Mouse (Mus musculus) thymus, adult 2 months (tissue): ENCODE data around the gene Tpm1. TPM values are rescaled to one million over a fixed set of nuclear protein-coding genes. Genes with fewer than 3 reads are reported as not detected.

ENCODE experiments used
- DNase-seq: peaks from one replicate; pipeline ENCODE4 v3.0.0; 2021
- H3K27ac ChIP-seq: fragments of 200-500 bp; 2 replicates; pipeline ENCODE4 v1.5.1; 2012; ENCODE audit warnings: low read length, control low read depth; ENCODE audit not compliant: control insufficient read depth, insufficient read depth
- H3K27me3 ChIP-seq: fragments of 200-500 bp; 2 replicates; pipeline ENCODE4 v1.6.1; 2012; ENCODE audit warnings: mild to moderate bottlenecking, low read length, moderate library complexity, mixed read lengths; ENCODE audit not compliant: control insufficient read depth, insufficient read depth
- H3K36me3 ChIP-seq: fragments of 200-500 bp; 2 replicates; pipeline ENCODE4 v1.6.1; 2012; ENCODE audit warnings: mild to moderate bottlenecking, low read length, moderate library complexity; ENCODE audit not compliant: control insufficient read depth, insufficient read depth
- H3K4me1 ChIP-seq: fragments of 200-500 bp; replicated peaks from 2 replicates; pipeline ENCODE4 v1.6.1; 2012; ENCODE audit warnings: low read length; ENCODE audit not compliant: control insufficient read depth, insufficient read depth
- H3K4me3 ChIP-seq: fragments of 200-500 bp; 2 replicates; pipeline ENCODE4 v1.5.1; 2012; ENCODE audit warnings: mild to moderate bottlenecking, low read length, control low read depth, moderate library complexity; ENCODE audit not compliant: control insufficient read depth, insufficient read depth
- CTCF ChIP-seq: fragments of 200-500 bp; IDR thresholded peaks from 2 replicates; pipeline ENCODE4 v1.5.1; 2012; ENCODE audit warnings: mild to moderate bottlenecking, control low read depth, low read length, moderate library complexity, borderline replicate concordance; ENCODE audit not compliant: control insufficient read depth, poor library complexity, insufficient read depth; ENCODE audit errors: extremely low read depth
- POLR2A ChIP-seq: fragments of 200-500 bp; IDR thresholded peaks from 2 replicates; pipeline ENCODE4 v1.6.1; 2012; ENCODE audit warnings: mild to moderate bottlenecking, low read length, control low read depth, moderate library complexity; ENCODE audit not compliant: control insufficient read depth, poor library complexity, insufficient read depth; ENCODE audit errors: extremely low read depth
- WGBS: fragments of 180-500 bp; shearing (Covaris S2); methylation state at CpG from one replicate; pipeline ENCODE4 v1.1.7; 2018; 5-methylcytosine and 5-hydroxymethylcytosine counted together
- polyA plus RNA-seq: library from polyadenylated mRNA; depleted of rRNA; stranded (reverse); fragments of >200 nt; gene quantifications from 2 replicates; pipeline ENCODE4 v1.2.3, GENCODE M21; 2012; rRNA removed

The Tpm1 gene
- polyA plus RNA-seq, 1 experiment: 237 TPM

DNA sequence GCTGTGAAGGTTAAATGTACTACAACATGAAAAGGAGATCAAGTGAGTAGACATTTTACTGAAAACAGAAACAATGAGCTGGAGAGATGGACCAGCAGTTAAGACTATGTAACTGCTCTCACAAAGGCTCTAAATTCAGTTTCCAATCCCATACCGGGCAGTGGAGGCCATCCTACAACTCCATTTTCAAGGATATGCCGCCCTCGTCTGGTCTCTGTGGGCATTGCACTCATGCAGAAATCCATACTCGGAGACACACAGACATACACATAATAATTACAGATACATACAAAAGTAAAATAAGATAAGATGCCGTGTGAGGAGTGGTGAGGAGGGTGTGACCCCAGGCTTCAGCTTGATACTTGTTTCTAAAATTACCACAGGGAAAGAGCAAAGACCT, 68.7 kb downstream of the Tpm1 start:
- Histone ChIP-seq H3K4me1 (peaks cover 4% of the 10 kb centered on the region; the same call in 1 of the 2 replicates), H3K4me3 (no peak overlapping the region), H3K36me3 (no peaks in the 10 kb centered on the region), H3K27me3 (no peaks in the 10 kb centered on the region), H3K27ac (no peak overlapping the region)
- peak; percentile 71 for DNase-seq
- WGBS: 13% methylated on average over 5 of the region's 5 CpGs
- TF ChIP-seq CTCF (no peak), POLR2A (no peak)

DNA sequence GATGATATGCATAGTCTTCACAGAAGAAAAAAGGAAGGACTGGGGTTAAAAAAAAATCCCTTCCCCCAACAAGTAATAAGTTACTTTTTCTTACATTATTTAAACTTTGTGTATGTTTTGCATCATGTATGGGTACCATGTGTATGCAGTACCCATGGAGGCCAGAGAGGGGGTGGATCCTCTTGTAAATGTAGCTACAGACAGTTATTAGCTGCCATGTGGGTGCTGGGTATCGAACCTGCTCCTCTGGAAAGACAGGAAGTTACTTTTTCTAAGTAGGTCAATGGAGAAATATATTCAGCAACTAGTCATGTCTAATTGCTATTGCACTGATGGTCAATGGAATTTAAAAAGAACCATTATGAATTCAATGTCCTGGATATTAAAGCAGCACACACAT, 70.7 kb downstream of the Tpm1 start:
- no peak overlapping the region for H3K4me3 ChIP-seq
- TF ChIP-seq CTCF (no peak), POLR2A (no peak)
- no peaks in the 10 kb centered on the region for H3K4me1 ChIP-seq
- no peaks in the 10 kb centered on the region for H3K27me3 ChIP-seq
- no peaks in the 10 kb centered on the region for H3K36me3 ChIP-seq
- 54% methylated on average over 1 of the region's 1 CpGs for WGBS
- no peak for DNase-seq
- no peak overlapping the region for H3K27ac ChIP-seq

DNA sequence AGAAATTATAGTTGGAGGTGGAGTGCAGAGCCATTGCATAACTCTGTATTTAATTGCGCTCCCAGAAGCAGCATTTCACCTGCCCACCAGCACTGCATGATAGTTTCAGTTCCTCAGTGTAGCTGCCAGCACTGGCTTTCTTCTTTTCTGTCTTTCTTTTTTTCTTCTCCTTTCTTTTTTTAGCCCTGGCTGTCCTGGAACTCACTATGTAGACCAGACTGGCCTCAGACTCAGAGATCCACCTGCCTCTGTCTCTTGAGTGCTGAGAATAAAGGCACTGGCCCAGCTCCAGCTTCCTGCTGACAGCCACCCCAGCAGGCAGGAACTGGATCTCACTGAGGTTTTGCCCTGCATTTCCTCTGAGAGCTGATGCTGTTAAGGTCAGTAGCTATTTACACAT, 71.2 kb downstream of the Tpm1 start:
- 58% methylated on average over 1 of the region's 1 CpGs for WGBS
- Histone ChIP-seq H3K4me3 (no peak overlapping the region), H3K27ac (no peak overlapping the region), H3K36me3 (no peaks in the 10 kb centered on the region), H3K4me1 (no peaks in the 10 kb centered on the region), H3K27me3 (no peaks in the 10 kb centered on the region)
- TF ChIP-seq POLR2A: no peak
- no peak for TF ChIP-seq CTCF
- no peak for DNase-seq

DNA sequence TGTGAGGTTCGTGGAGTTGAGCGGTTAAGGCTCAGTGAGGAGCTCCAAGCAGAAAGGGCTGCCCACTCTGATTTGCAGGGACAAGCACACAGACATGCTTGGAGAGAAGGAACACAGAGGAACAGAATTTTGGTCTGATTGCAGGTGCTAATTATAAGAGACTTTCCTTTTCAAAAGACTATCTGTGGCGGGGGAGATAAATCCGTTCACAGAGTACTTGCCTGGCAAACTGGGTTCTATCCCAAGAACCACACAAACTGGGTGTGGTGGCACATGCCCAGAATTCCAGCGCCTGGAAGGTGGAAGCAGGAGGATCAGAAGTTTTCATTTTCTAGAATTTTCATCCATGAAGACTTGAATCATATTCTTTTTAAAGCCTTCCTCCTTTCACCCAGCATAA, 72.1 kb downstream of the Tpm1 start:
- H3K36me3 ChIP-seq: no peaks in the 10 kb centered on the region
- DNase-seq: no peak
- WGBS: 93% methylated on average over 5 of the region's 5 CpGs

DNA sequence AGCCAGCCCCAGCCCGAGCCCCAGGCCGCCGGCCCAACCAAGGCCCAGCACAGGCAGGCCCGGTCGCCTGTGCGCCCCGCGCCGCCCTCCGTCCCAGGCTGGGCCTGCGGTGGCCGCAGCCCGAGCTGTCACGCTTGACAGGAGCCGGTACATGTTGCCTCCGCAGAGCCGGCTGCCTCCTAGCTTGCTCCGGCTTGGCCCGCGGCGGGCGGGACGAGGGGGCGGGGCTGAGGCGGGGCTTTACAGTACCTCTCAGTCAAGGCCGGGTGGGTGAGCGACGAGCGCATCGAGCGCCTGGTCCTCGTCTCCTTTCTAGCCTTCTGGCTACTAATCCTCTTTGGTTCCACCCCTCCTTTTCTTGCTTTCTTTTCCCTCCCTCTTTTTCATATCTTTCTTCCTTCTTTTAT, 74.0 kb downstream of the Tpm1 start, which contains the start of gene Lactb:
Lactb (minus strand) TSS at position 246 of the 407 bp plus-strand sequence.
- Histone ChIP-seq H3K36me3 (no peaks in the 10 kb centered on the region), H3K27ac (no peak within 1 kb of the TSS), H3K27me3 (no peaks in the 10 kb centered on the region), H3K4me1 (no peaks in the 10 kb centered on the region), H3K4me3 (peak within 1 kb of the TSS; percentile 84)
- peak; percentile 97 for DNase-seq
- TF ChIP-seq CTCF (no peak), POLR2A (no peak)
- WGBS: 1% methylated on average over 31 of the region's 32 CpGs

More for the DNA sequence above, 72.1 kb downstream of the Tpm1 start:
- Histone ChIP-seq H3K4me1 (no peaks in the 10 kb centered on the region), H3K27ac (no peak overlapping the region), H3K27me3 (no peaks in the 10 kb centered on the region), H3K4me3 (no peak overlapping the region)
- TF ChIP-seq POLR2A: no peak
- TF ChIP-seq CTCF: no peak

DNA sequence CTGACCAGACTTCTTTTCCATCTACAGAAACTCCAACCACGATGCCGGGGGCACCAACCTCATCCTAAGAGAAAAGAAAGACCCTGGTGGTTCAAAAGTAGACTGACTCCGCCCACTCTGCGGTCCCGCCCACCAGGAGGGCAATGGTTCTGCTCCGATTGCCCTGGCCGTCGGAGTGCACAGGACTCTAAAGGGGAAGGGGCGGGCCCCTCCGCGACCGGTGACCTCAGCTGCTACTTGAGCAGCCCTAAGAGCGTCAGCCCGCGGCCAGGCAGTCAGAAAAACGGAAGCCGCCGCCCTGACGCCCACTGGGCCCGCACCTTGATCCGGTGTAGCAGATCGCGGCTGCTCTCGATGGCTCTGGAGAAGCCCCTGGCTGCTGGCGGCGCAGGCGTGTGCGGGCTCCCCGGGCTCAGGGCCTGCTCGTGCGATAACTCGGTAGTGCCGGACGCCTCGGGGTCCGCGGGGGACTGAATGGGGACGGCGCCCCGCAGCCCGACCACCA, 74.4 kb downstream of the Tpm1 start:
- Histone ChIP-seq H3K27me3 (no peaks in the 10 kb centered on the region), H3K27ac (no peak overlapping the region), H3K4me1 (no peaks in the 10 kb centered on the region), H3K36me3 (no peaks in the 10 kb centered on the region), H3K4me3 (peak overlapping the region; percentile 84)
- 0 out of 2 replicates have a peak, but pooled peaks have one; percentile 15 for TF ChIP-seq POLR2A
- no peak; the same call in 1 of the 2 replicates for TF ChIP-seq CTCF
- 1% methylated on average over 40 of the region's 41 CpGs for WGBS
- peak; percentile 79 for DNase-seq

Other genes with a start within 250 kb of the Tpm1 start
- gene Aph1c, start 214.7 kb downstream of the Tpm1 start, polyA plus RNA-seq: 1.1 and 1.5 TPM in 2 replicates
- 24.7 and 27.6 TPM in 2 replicates for gene Rab8b, start 129.7 kb downstream of the Tpm1 start, polyA plus RNA-seq
- 52.2 and 61.1 TPM in 2 replicates for gene Rps27l, start 103.3 kb downstream of the Tpm1 start, polyA plus RNA-seq
- 12.6 and 19.1 TPM in 2 replicates for gene Lactb, start 73.9 kb downstream of the Tpm1 start, polyA plus RNA-seq